Mouse (Mus musculus): ENCODE measurements at regions not wholly inside any gene's neighbourhood (a gene's known extent, or its start where the extent isn't known, plus 50 kb on each side); places are given as distances from the start of the nearest gene placed in this dataset.

DNA sequence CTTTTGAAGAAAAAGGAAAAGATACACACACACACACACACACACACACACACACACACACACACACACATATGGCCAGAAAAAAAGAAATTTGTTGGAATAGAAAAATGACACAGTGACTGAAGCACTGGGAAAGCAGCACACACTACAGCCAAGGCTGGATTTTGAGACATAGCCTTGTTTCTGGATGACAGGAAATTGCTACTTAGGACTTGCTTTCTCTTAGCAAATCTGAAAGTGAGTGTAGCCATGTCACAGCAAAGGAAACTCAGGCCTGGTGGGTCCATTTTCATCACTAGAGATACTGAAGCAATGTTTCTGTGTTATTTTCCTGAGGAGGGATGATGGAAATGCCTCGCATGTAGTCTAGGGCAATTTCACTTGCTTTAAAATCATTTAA is 271.3 kb upstream of the Gpc5 start:
- H3K79me2 ChIP-seq (ENCODE audit: control insufficient read depth, insufficient read depth, low read length, poor library complexity), result no peaks in the 10 kb centered on the region
- no peaks in the 10 kb centered on the region for H3K9me3 ChIP-seq (replicated peaks; ENCODE audit: insufficient read depth, low read length)
- H3K36me3 ChIP-seq (ENCODE audit: control insufficient read depth in 1 of 2, insufficient read depth in 2 of 2, low read length in 2 of 2), result peaks cover 0 to 3% of the 10 kb centered on the region in 2 experiments; a peak in 2 of 4 replicates
- DNase-seq (ENCODE audit: low read depth, low spot score), result no peak
- H3K27me3 ChIP-seq (ENCODE audit: control insufficient read depth in 1 of 2, insufficient read depth in 2 of 2, low read length in 2 of 2), result peaks cover 0 to 1% of the 10 kb centered on the region in 2 experiments; a peak in 1 of 4 replicates
- no peak overlapping the region for H3K27ac ChIP-seq (ENCODE audit: control insufficient read depth, low read depth, low read length)
- H3K9ac ChIP-seq (ENCODE audit: control insufficient read depth, low read depth, low read length, poor library complexity, severe bottlenecking), result no peak overlapping the region
- TF ChIP-seq ELF1 (IDR thresholded peaks at IDR 0.05; ENCODE audit: low read depth, low read length) (no peak), HCFC1 (IDR thresholded peaks at IDR 0.05; ENCODE audit: low read depth, low read length) (no peak), ZNF384 (IDR thresholded peaks at IDR 0.05; ENCODE audit: low read depth, low read length) (no peak), TAL1 (IDR thresholded peaks at IDR 0.05; ENCODE audit: low read length) (no peak), ZMIZ1 (IDR thresholded peaks at IDR 0.05; ENCODE audit: low read depth, low read length) (no peak), NRF1 (IDR thresholded peaks at IDR 0.05; ENCODE audit: insufficient read depth, low read depth, low read length, poor library complexity, severe bottlenecking) (no peak), CTCF (IDR thresholded peaks at IDR 0.05 in 2 of 3, conservative IDR thresholded peaks at IDR 0.05 in 1 of 3; ENCODE audit: control insufficient read depth in 1 of 3, insufficient read depth in 1 of 3, low read depth in 2 of 3, low read length in 3 of 3, poor library complexity in 1 of 3, severe bottlenecking in 1 of 3) (no peak), JUND (IDR thresholded peaks at IDR 0.05; ENCODE audit: low read depth, low read length) (no peak)
- H3K4me1 ChIP-seq (ENCODE audit: control insufficient read depth in 1 of 2, insufficient read depth in 2 of 2, low read length in 2 of 2), result peaks cover 3 to 8% of the 10 kb centered on the region in 2 experiments; a peak in 3 of 4 replicates
- no peak overlapping the region for H3K4me3 ChIP-seq (ENCODE audit: control insufficient read depth in 1 of 2, insufficient read depth in 1 of 2, low read depth in 2 of 2, low read length in 2 of 2)

GRCm38 (mm10) chr14:114821098-114821594 is 270.9 kb upstream of the Gpc5 start:
- TF ChIP-seq SIN3A (IDR thresholded peaks at IDR 0.05; ENCODE audit: low read length) (peak; percentile 26; the same call in 1 of the 2 replicates), USF2 (IDR thresholded peaks at IDR 0.05; ENCODE audit: borderline replicate concordance in 1 of 2, insufficient read depth in 1 of 2, low read depth in 1 of 2, low read length in 2 of 2) (no peak), ELF1 (IDR thresholded peaks at IDR 0.05; ENCODE audit: low read depth, low read length) (no peak), TCF12 (IDR thresholded peaks at IDR 0.05; ENCODE audit: low read depth, low read length) (0 out of 2 replicates have a peak, but pooled peaks have one; percentile 41), MAX (IDR thresholded peaks at IDR 0.05; ENCODE audit: low read length) (no peak), EP300 (IDR thresholded peaks at IDR 0.05; ENCODE audit: low read depth in 1 of 2, low read length in 2 of 2) (peak in 1 of 2 experiments; percentile 57; a peak in 2 of 4 replicates), ZMIZ1 (IDR thresholded peaks at IDR 0.05; ENCODE audit: low read depth, low read length) (no peak), ZNF384 (IDR thresholded peaks at IDR 0.05; ENCODE audit: low read depth, low read length) (peak; percentile 91), POLR2A (IDR thresholded peaks at IDR 0.05; ENCODE audit: control insufficient read depth in 1 of 2, insufficient read depth in 1 of 2, low read depth in 1 of 2, low read length in 2 of 2, poor library complexity in 1 of 2) (no peak), CTCF (IDR thresholded peaks at IDR 0.05 in 2 of 3, conservative IDR thresholded peaks at IDR 0.05 in 1 of 3; ENCODE audit: control insufficient read depth in 1 of 3, insufficient read depth in 1 of 3, low read depth in 2 of 3, low read length in 3 of 3, poor library complexity in 1 of 3, severe bottlenecking in 1 of 3) (no peak), TBP (IDR thresholded peaks at IDR 0.05; ENCODE audit: low read depth, low read length) (0 out of 2 replicates have a peak, but pooled peaks have one; percentile 30), JUND (IDR thresholded peaks at IDR 0.05; ENCODE audit: low read depth, low read length) (no peak), GATA1 (IDR thresholded peaks at IDR 0.05; ENCODE audit: low read depth, low read length) (no peak), ZC3H11A (IDR thresholded peaks at IDR 0.05; ENCODE audit: low read depth, low read length) (no peak), ZKSCAN1 (IDR thresholded peaks at IDR 0.05; ENCODE audit: low read depth, low read length) (no peak), ETS1 (IDR thresholded peaks at IDR 0.05; ENCODE audit: low read depth, low read length) (peak; percentile 74), POLR2AphosphoS5 (IDR thresholded peaks at IDR 0.05; ENCODE audit: borderline replicate concordance, low read depth, low read length) (no peak)
- no peak overlapping the region for H3K9ac ChIP-seq (ENCODE audit: control insufficient read depth, low read depth, low read length, poor library complexity, severe bottlenecking)
- peak; percentile 64 for DNase-seq (ENCODE audit: low read depth, low spot score)
- H3K27ac ChIP-seq (ENCODE audit: control insufficient read depth, low read depth, low read length), result peak overlapping the region; percentile 66
- H3K27me3 ChIP-seq (ENCODE audit: control insufficient read depth in 1 of 2, insufficient read depth in 2 of 2, low read length in 2 of 2), result peaks cover 0 to 1% of the 10 kb centered on the region in 2 experiments; a peak in 1 of 4 replicates
- no peaks in the 10 kb centered on the region for H3K9me3 ChIP-seq (replicated peaks; ENCODE audit: insufficient read depth, low read length)
- no peaks in the 10 kb centered on the region for H3K79me2 ChIP-seq (ENCODE audit: control insufficient read depth, insufficient read depth, low read length, poor library complexity)
- no peak overlapping the region for H3K4me3 ChIP-seq (ENCODE audit: control insufficient read depth in 1 of 2, insufficient read depth in 1 of 2, low read depth in 2 of 2, low read length in 2 of 2)
- peaks cover 0 to 3% of the 10 kb centered on the region in 2 experiments; a peak in 2 of 4 replicates for H3K36me3 ChIP-seq (ENCODE audit: control insufficient read depth in 1 of 2, insufficient read depth in 2 of 2, low read length in 2 of 2)
- peaks cover 3 to 8% of the 10 kb centered on the region in 2 experiments; a peak in 3 of 4 replicates for H3K4me1 ChIP-seq (ENCODE audit: control insufficient read depth in 1 of 2, insufficient read depth in 2 of 2, low read length in 2 of 2)
